Mouse (Mus musculus) CH12.LX (cell line): ENCODE measurements around the gene Dhx57. TPM values are rescaled to one million over a fixed set of nuclear protein-coding genes. Genes with fewer than 3 reads are reported as not detected.

Experiments
- DNase-seq: peaks from one replicate; pipeline ENCODE4 v3.0.0-alpha.2; 2013; ENCODE audit errors: extremely low read depth
- H3K27ac ChIP-seq: 2 replicates; pipeline ENCODE4 v1.5.1; 2012; ENCODE audit warnings: low read depth, mild to moderate bottlenecking, control low read depth, moderate library complexity; ENCODE audit not compliant: insufficient read depth
- H3K27me3 ChIP-seq: replicated peaks from 2 replicates; pipeline ENCODE3; 2012; ENCODE audit warnings: inconsistent platforms
- H3K36me3 ChIP-seq, 2 experiments: replicated peaks in 1 of 2; 2 replicates each; pipeline versions ENCODE3 to v1.6.1; 2012; ENCODE audit warnings: inconsistent platforms in 1 of 2, low read length in 1 of 2, mild to moderate bottlenecking in 1 of 2, mixed read lengths in 1 of 2, moderate library complexity in 1 of 2; ENCODE audit not compliant: control insufficient read depth in 1 of 2, insufficient read depth in 1 of 2
- H3K4me1 ChIP-seq, 2 experiments: 2 replicates each; pipeline ENCODE4 v1.6.1; 2012; ENCODE audit warnings: inconsistent platforms in 1 of 2, moderate library complexity in 1 of 2; ENCODE audit not compliant: insufficient read depth in 2 of 2, control insufficient read depth in 1 of 2
- H3K4me2 ChIP-seq: 2 replicates; pipeline ENCODE4 v1.6.1; 2012; ENCODE audit warnings: low read depth, mild to moderate bottlenecking, control low read depth; ENCODE audit not compliant: poor library complexity, insufficient read depth, severe bottlenecking
- H3K4me3 ChIP-seq, 3 experiments: fragments of 150-350 bp in 1 of 3; sonication (generic) in 1 of 3; replicated peaks in 1 of 3; 2 replicates each; pipeline versions ENCODE3 to v1.5.1; 2011 to 2012; ENCODE audit warnings: low read depth in 2 of 3, low read length in 2 of 3, mild to moderate bottlenecking in 2 of 3, moderate library complexity in 2 of 3, control low read depth in 1 of 3, improper control_type of control experiment in 1 of 3, inconsistent platforms in 1 of 3, mixed read lengths in 1 of 3; ENCODE audit not compliant: poor library complexity in 1 of 3
- H3K79me2 ChIP-seq: replicated peaks from 2 replicates; pipeline ENCODE4 v1.6.1; 2012; ENCODE audit warnings: mild to moderate bottlenecking, moderate library complexity; ENCODE audit not compliant: control insufficient read depth, poor library complexity, insufficient read depth, severe bottlenecking; ENCODE audit errors: extremely low read depth
- H3K9ac ChIP-seq: 2 replicates; pipeline ENCODE4 v1.6.1; 2012; ENCODE audit warnings: low read depth, mild to moderate bottlenecking, control low read depth, moderate library complexity; ENCODE audit not compliant: insufficient read depth
- H3K9me3 ChIP-seq: replicated peaks from 2 replicates; pipeline ENCODE3; 2012; ENCODE audit warnings: low read length, inconsistent platforms, mixed read lengths
- BHLHE40 ChIP-seq: IDR thresholded peaks from 2 replicates; pipeline ENCODE4 v1.6.1; 2011; ENCODE audit warnings: mild to moderate bottlenecking, low read depth, low read length, improper control_type of control experiment
- CHD1 ChIP-seq: IDR thresholded peaks from 2 replicates; pipeline ENCODE4 v1.6.1; 2012; ENCODE audit warnings: low read depth, low read length, improper control_type of control experiment, inconsistent platforms
- CHD2 ChIP-seq: IDR thresholded peaks from 2 replicates; pipeline ENCODE4 v1.6.1; 2011; ENCODE audit warnings: low read length, improper control_type of control experiment
- CTCF ChIP-seq, 2 experiments: IDR thresholded peaks in 1 of 2; conservative IDR thresholded peaks in 1 of 2; 2 replicates each; pipeline ENCODE4 v1.5.1; 2011 to 2012; ENCODE audit warnings: low read depth in 2 of 2, low read length in 2 of 2, improper control_type of control experiment in 1 of 2, inconsistent platforms in 1 of 2, mild to moderate bottlenecking in 1 of 2, moderate library complexity in 1 of 2
- E2F4 ChIP-seq: IDR thresholded peaks from 2 replicates; pipeline ENCODE4 v1.6.1; 2011; ENCODE audit warnings: low read depth, low read length, improper control_type of control experiment; ENCODE audit not compliant: insufficient replicate concordance
- ELF1 ChIP-seq: IDR thresholded peaks from 2 replicates; pipeline ENCODE4 v1.6.1; 2014; ENCODE audit warnings: low read depth, mild to moderate bottlenecking, inconsistent platforms, low read length, improper control_type of control experiment
- EP300 ChIP-seq: IDR thresholded peaks from 2 replicates; pipeline ENCODE4 v1.6.1; 2011; ENCODE audit warnings: low read length, improper control_type of control experiment
- ETS1 ChIP-seq: conservative IDR thresholded peaks from 2 replicates; pipeline ENCODE4 v1.6.1; 2012; ENCODE audit warnings: low read depth, mild to moderate bottlenecking, inconsistent platforms, low read length, improper control_type of control experiment, moderate library complexity
- GABPA ChIP-seq: IDR thresholded peaks from 2 replicates; pipeline ENCODE4 v1.6.1; 2012; ENCODE audit warnings: low read depth, low read length, improper control_type of control experiment, inconsistent platforms; ENCODE audit not compliant: insufficient replicate concordance
- HCFC1 ChIP-seq: IDR thresholded peaks from 2 replicates; pipeline ENCODE4 v1.6.1; 2012; ENCODE audit warnings: low read depth, mild to moderate bottlenecking, inconsistent platforms, low read length, improper control_type of control experiment
- IRF4 ChIP-seq: IDR thresholded peaks from 2 replicates; pipeline ENCODE4 v1.6.1; 2014; ENCODE audit warnings: low read depth, mild to moderate bottlenecking, inconsistent platforms, low read length, improper control_type of control experiment
- JUN ChIP-seq: IDR thresholded peaks from 2 replicates; pipeline ENCODE4 v1.6.1; 2011; ENCODE audit warnings: low read depth, mild to moderate bottlenecking, low read length, improper control_type of control experiment, moderate library complexity; ENCODE audit not compliant: insufficient read depth
- JUND ChIP-seq: conservative IDR thresholded peaks from 2 replicates; pipeline ENCODE4 v1.6.1; 2011; ENCODE audit warnings: low read depth, low read length, improper control_type of control experiment
- KAT2A ChIP-seq: IDR thresholded peaks from 2 replicates; pipeline ENCODE4 v1.6.1; 2012; ENCODE audit warnings: low read length, improper control_type of control experiment, inconsistent platforms; ENCODE audit not compliant: insufficient replicate concordance
- MAFK ChIP-seq: IDR thresholded peaks from 2 replicates; pipeline ENCODE4 v1.6.1; 2011; ENCODE audit warnings: low read length, improper control_type of control experiment; ENCODE audit not compliant: insufficient replicate concordance
- MAX ChIP-seq: IDR thresholded peaks from 2 replicates; pipeline ENCODE4 v1.6.1; 2011; ENCODE audit warnings: low read length, improper control_type of control experiment
- MAZ ChIP-seq: IDR thresholded peaks from 2 replicates; pipeline ENCODE4 v1.6.1; 2012; ENCODE audit warnings: low read depth, mild to moderate bottlenecking, inconsistent platforms, low read length, improper control_type of control experiment, moderate library complexity
- MEF2A ChIP-seq: IDR thresholded peaks from 2 replicates; pipeline ENCODE4 v1.6.1; 2014; ENCODE audit warnings: low read depth, mild to moderate bottlenecking, inconsistent platforms, low read length, improper control_type of control experiment, borderline replicate concordance
- MXI1 ChIP-seq: IDR thresholded peaks from 2 replicates; pipeline ENCODE4 v1.6.1; 2011; ENCODE audit warnings: mild to moderate bottlenecking, low read depth, low read length, improper control_type of control experiment
- MYC ChIP-seq: IDR thresholded peaks from 2 replicates; pipeline ENCODE4 v1.6.1; 2011; ENCODE audit warnings: low read depth, mild to moderate bottlenecking, improper control_type of control experiment, low read length
- NELFE ChIP-seq: IDR thresholded peaks from 2 replicates; pipeline ENCODE4 v1.6.1; 2011; ENCODE audit warnings: low read depth, low read length, improper control_type of control experiment
- NRF1 ChIP-seq: IDR thresholded peaks from 2 replicates; pipeline ENCODE4 v1.6.1; 2014; ENCODE audit warnings: low read depth, mild to moderate bottlenecking, inconsistent platforms, low read length, improper control_type of control experiment, moderate library complexity
- PAX5 ChIP-seq: IDR thresholded peaks from 2 replicates; pipeline ENCODE4 v1.6.1; 2012; ENCODE audit warnings: low read length, inconsistent platforms, mixed read lengths
- POLR2A ChIP-seq: IDR thresholded peaks from 2 replicates; pipeline ENCODE4 v1.6.1; 2011; ENCODE audit warnings: low read depth, mild to moderate bottlenecking, improper control_type of control experiment, low read length
- POLR2AphosphoS2 ChIP-seq: IDR thresholded peaks from 2 replicates; pipeline ENCODE4 v1.6.1; 2011; ENCODE audit warnings: low read depth, low read length, improper control_type of control experiment
- RAD21 ChIP-seq: IDR thresholded peaks from 2 replicates; pipeline ENCODE4 v1.6.1; 2011; ENCODE audit warnings: low read depth, mild to moderate bottlenecking, low read length, improper control_type of control experiment, moderate library complexity
- RCOR1 ChIP-seq: conservative IDR thresholded peaks from 2 replicates; pipeline ENCODE4 v1.6.1; 2012; ENCODE audit warnings: low read depth, mild to moderate bottlenecking, inconsistent platforms, low read length, improper control_type of control experiment
- SIN3A ChIP-seq: IDR thresholded peaks from 2 replicates; pipeline ENCODE4 v1.6.1; 2012; ENCODE audit warnings: low read length, improper control_type of control experiment, inconsistent platforms
- SMC3 ChIP-seq: IDR thresholded peaks from 2 replicates; pipeline ENCODE4 v1.6.1; 2011; ENCODE audit warnings: low read depth, low read length, improper control_type of control experiment
- TBP ChIP-seq: conservative IDR thresholded peaks from 2 replicates; pipeline ENCODE4 v1.6.1; 2011; ENCODE audit warnings: low read depth, low read length, improper control_type of control experiment
- TCF12 ChIP-seq: IDR thresholded peaks from 2 replicates; pipeline ENCODE4 v1.6.1; 2014; ENCODE audit warnings: low read depth, mild to moderate bottlenecking, inconsistent platforms, low read length, improper control_type of control experiment
- UBTF ChIP-seq: IDR thresholded peaks from 2 replicates; pipeline ENCODE4 v1.6.1; 2012; ENCODE audit warnings: low read depth, mild to moderate bottlenecking, inconsistent platforms, low read length, improper control_type of control experiment, moderate library complexity
- USF1 ChIP-seq: IDR thresholded peaks from 2 replicates; pipeline ENCODE4 v1.6.1; 2014; ENCODE audit warnings: low read depth, mild to moderate bottlenecking, inconsistent platforms, low read length, improper control_type of control experiment
- USF2 ChIP-seq: conservative IDR thresholded peaks from 2 replicates; pipeline ENCODE4 v1.6.1; 2011; ENCODE audit warnings: low read depth, low read length, improper control_type of control experiment
- ZC3H11A ChIP-seq: IDR thresholded peaks from 2 replicates; pipeline ENCODE4 v1.6.1; 2012; ENCODE audit warnings: low read depth, mild to moderate bottlenecking, inconsistent platforms, low read length, improper control_type of control experiment
- ZKSCAN1 ChIP-seq: IDR thresholded peaks from 2 replicates; pipeline ENCODE4 v1.6.1; 2012; ENCODE audit warnings: low read depth, inconsistent platforms, low read length, improper control_type of control experiment, borderline replicate concordance
- ZMIZ1 ChIP-seq: IDR thresholded peaks from 2 replicates; pipeline ENCODE4 v1.6.1; 2012; ENCODE audit warnings: low read depth, mild to moderate bottlenecking, inconsistent platforms, low read length, improper control_type of control experiment
- ZNF384 ChIP-seq: IDR thresholded peaks from 2 replicates; pipeline ENCODE4 v1.6.1; 2012; ENCODE audit warnings: low read depth, low read length, improper control_type of control experiment, inconsistent platforms
- dilution Hi-C: fragments of 300-500 bp; cut with MboI; formaldehyde crosslinking; loops from 2 replicates; pipeline ENCODE4 v1.14.3; 2020; ENCODE audit warnings: low sequenced_read_pairs; ENCODE audit not compliant: extremely low pct_unique_long_range_greater_than_20kb, extremely low pct_ligation_motif_present
- in situ Hi-C: fragments of 300-500 bp; cut with MboI; formaldehyde crosslinking; loops from 3 replicates; pipeline ENCODE4 v1.14.3; 2019; ENCODE audit warnings: low sequenced_read_pairs, low pct_ligation_motif_present, low pct_unique_long_range_greater_than_20kb, mixed read lengths
- polyA plus RNA-seq: library from polyadenylated mRNA; unstranded; fragments of >175 nt; gene quantifications from 2 replicates; pipeline ENCODE4 v1.2.1, GENCODE M21; 2012; ENCODE audit warnings: low read depth; ENCODE audit not compliant: insufficient read length
- total RNA-seq, 2 experiments: library from RNA; depleted of rRNA; stranded (reverse); fragments of 300-350 nt in 1 of 2; fragments of >200 nt in 1 of 2; gene quantifications; 2 replicates each; pipeline ENCODE4 v1.2.3; 2012 to 2014

Dhx57 gene
- total RNA-seq (2012; rRNA removed): 13.6 and 20.3 TPM in 2 replicates
- total RNA-seq (2014; rRNA removed): 22.0 and 22.4 TPM in 2 replicates
- polyA plus RNA-seq: 19.2 and 21.7 TPM in 2 replicates

GRCm38 (mm10) chr17:80290074-80290657 is at the start of gene Dhx57, which contains the start of gene Morn2:
TSS of gene Dhx57 (minus strand) at chr17:80290476.
TSS of gene Morn2 (plus strand) at chr17:80290203.
- dilution Hi-C loops (no loop called here), in situ Hi-C loops (loop anchor here (25.0 kb wide), 1 partner anchor 272 kb away; no protein-coding TSS in a partner anchor)
- peaks cover 19% of the 10 kb centered on the region for H3K79me2 ChIP-seq
- no peaks in the 10 kb centered on the region for H3K9me3 ChIP-seq
- H3K27ac ChIP-seq: peak within 1 kb of the TSS; percentile 84
- peaks cover 3 to 6% of the 10 kb centered on the region in 2 experiments; a peak in 3 of 4 replicates for H3K4me1 ChIP-seq
- peak within 1 kb of the TSS; percentile 79 for H3K9ac ChIP-seq
- DNase-seq: peak; percentile 96
- H3K4me3 ChIP-seq: peak within 1 kb of the TSS; percentile 91 to 94 (median 92)
- H3K4me2 ChIP-seq: peak within 1 kb of the TSS; percentile 98
- H3K36me3 ChIP-seq: no peaks in the 10 kb centered on the region
- no peaks in the 10 kb centered on the region for H3K27me3 ChIP-seq
- no peak for TF ChIP-seq E2F4
- TF ChIP-seq MAFK: no peak
- TF ChIP-seq RCOR1: no peak
- TF ChIP-seq ZMIZ1: peak; percentile 66; the same call in 1 of the 2 replicates
- TF ChIP-seq MEF2A: peak; percentile 33; the same call in 1 of the 2 replicates
- TF ChIP-seq SMC3: no peak
- no peak for TF ChIP-seq MYC
- TF ChIP-seq NELFE: peak; percentile 64
- no peak for TF ChIP-seq TBP
- peak; percentile 84; the same call in 1 of the 2 replicates for TF ChIP-seq KAT2A
- peak; percentile 89 for TF ChIP-seq HCFC1
- no peak for TF ChIP-seq JUND
- TF ChIP-seq USF2: no peak
- no peak for TF ChIP-seq RAD21
- no peak; the same call in 1 of the 2 replicates for TF ChIP-seq GABPA
- no peak; the same call in 1 of the 2 replicates for TF ChIP-seq MAX
- TF ChIP-seq ZNF384: no peak
- TF ChIP-seq MAZ: peak; percentile 71; the same call in 1 of the 2 replicates
- peak; percentile 98 for TF ChIP-seq CHD2
- TF ChIP-seq ZC3H11A: no peak
- TF ChIP-seq ELF1: peak; percentile 80
- no peak for TF ChIP-seq USF1
- no peak for TF ChIP-seq ZKSCAN1
- TF ChIP-seq ETS1: no peak
- TF ChIP-seq NRF1: peak; percentile 8; the same call in 1 of the 2 replicates
- TF ChIP-seq MXI1: peak; percentile 97
- peak; percentile 75 for TF ChIP-seq TCF12
- TF ChIP-seq UBTF: 0 out of 2 replicates have a peak, but pooled peaks have one; percentile 31
- TF ChIP-seq EP300: no peak
- TF ChIP-seq POLR2AphosphoS2: no peak
- TF ChIP-seq CHD1: no peak
- peak; percentile 56; the same call in 1 of the 2 replicates for TF ChIP-seq POLR2A
- TF ChIP-seq JUN: no peak
- TF ChIP-seq BHLHE40: no peak
- peak; percentile 98 for TF ChIP-seq SIN3A
- TF ChIP-seq PAX5: no peak
- TF ChIP-seq CTCF (conservative IDR thresholded peaks at IDR 0.05 in 1 of 2, IDR thresholded peaks at IDR 0.05 in 1 of 2; ENCODE audit: low read depth in 2 of 2, low read length in 2 of 2): no peak
- TF ChIP-seq IRF4: no peak
